Mouse (Mus musculus) heart, adult 18-20 months (tissue): ENCODE measurements at regions not wholly inside any gene's neighbourhood (a gene's known extent, or its start where the extent isn't known, plus 50 kb on each side); places are given as distances from the start of the nearest gene placed in this dataset.
A peak's percentile ranks its signal among the peaks of the same experiment; 100 is the strongest.

Source experiments
- DNase-seq, 2 experiments: peaks; one replicate each; pipeline ENCODE4 v3.0.0; 2021 to 2022; ENCODE audit warnings: mixed read lengths in 1 of 2

DNA sequence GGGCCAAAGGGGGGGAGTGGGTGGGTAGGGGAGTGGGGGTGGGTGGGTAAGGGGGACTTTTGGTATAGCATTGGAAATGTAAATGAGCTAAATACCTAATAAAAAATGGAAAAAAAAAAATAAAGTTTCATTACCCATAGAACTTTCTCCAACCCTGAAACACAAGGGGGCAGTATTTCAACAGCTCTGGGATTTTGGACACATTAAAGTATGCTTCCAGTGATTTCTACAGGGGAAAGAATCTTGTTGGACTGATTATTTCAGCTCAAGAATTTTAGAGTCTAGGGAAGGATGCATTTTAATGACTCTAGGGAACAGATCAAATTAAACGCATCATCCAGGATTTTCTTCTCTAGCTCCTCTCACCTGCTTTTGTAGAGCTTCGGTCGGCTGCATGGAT, 345.9 kb downstream of the Nrcam start:
- peak in 1 of 2 experiments; percentile 15 for DNase-seq

DNA sequence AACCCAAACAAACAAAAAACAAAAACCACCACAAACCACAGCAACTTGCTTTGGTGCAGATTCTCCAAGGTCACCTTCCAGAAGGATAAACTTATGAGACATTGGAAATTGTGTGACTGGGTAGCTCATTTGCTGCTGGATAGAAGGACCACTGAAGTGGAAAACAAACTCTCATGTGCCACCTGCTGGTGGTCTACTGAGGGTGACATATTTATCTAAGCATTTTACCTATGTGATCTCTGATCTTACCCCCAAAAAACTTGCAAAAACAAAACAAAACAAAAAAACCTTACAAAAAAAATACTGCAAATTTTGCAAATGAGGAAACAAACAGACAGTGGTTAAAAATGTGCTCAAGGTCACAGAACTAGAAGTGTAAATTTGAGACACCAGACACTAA, 346.3 kb downstream of the Nrcam start:
- DNase-seq = no peak
